Mouse (Mus musculus): ENCODE data around the gene Fnip1.

Gene Fnip1

DNA sequence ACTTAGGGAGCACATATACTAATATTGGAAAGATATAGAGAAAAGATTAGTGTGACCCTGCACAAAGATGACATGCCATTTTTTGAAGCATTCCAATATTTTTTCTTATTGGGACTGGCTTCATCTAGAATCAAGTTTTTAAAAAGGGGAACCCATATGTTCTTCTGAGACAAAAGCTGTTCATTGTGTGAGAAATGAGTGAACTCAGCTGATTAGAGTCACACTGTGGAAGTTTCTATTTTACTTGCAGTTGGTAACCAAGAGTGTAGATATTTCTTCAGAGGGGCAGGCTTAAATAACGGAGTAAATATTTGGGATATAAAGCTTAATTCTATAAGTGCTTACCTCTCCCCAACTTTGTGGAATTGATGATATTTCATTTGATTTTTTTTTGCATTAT, 20.2 kb downstream of the Fnip1 start:
- DNase-seq (ENCODE audit: low spot score): no peak

DNA sequence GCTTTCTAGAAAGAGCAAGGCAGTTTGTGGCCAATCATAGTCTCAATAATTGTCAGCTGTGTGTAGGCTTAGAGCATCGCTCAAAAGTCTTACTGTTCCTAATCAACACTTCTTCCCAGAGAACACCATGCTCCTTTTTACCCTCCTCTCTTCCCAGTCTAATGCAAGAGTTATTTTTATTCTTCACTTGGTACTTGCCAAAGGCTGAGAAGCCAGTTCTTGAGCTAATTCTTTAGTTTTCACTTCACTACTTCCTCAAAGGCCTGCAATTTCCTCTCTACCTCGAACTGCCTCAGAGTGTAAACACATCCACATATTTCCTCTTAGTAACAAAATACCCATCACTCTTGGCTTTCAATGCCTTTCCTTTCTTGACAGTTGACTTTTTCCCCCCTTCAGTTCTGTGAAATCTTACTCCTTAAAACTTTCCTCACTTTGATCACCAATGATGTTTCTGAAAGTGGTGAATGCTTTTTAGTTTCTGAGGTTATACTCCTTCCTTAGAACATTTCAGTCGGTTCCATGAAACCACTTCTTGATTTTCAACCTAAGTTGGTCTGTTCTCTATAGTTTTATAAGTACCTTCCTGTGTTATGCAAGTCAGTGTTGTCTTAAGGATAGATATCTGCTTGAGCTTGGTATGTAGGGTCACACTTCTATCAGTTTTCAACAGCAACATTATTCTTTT, 26.7 kb downstream of the Fnip1 start:
- DNase-seq (ENCODE audit: low spot score): no peak

DNA sequence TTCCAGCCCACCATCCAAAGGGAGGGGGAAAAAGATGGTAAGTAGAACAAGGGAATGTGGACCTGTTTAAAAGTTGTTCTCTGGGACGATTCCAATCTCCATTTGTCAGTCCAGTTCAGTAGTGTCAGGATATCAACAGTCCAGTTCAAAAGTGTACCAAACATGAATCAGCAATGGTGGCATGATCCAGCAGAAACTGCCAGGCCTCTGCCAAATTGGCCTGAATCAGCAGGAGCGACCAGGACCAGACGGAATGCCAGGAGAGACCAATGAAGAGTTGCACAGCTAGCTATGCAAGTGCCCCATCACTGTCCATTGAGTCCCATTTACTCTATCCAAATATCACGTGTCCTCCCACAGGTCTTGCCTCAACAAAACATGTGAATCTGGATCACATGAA, 34.2 kb downstream of the Fnip1 start:
- DNase-seq (ENCODE audit: low spot score): no peak

DNA sequence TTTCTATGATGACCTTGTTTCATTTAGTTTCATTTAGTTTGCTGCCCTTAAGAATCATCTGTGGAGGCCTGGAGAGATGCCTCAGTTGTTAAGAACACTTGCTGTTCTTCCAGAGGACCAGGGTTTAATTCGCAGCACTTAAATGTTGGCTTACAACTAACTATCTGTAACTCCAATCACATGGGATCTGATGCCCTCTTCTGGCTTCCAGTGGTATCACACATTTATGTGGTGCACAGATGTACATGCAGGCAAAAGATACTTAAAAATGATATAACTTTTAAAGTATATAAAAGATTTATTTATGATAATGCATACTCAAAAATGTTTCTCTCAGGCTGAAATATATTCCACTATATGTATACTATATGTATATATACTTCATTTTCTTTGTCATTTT, 40.4 kb downstream of the Fnip1 start:
- no peak for DNase-seq (ENCODE audit: low spot score)

DNA sequence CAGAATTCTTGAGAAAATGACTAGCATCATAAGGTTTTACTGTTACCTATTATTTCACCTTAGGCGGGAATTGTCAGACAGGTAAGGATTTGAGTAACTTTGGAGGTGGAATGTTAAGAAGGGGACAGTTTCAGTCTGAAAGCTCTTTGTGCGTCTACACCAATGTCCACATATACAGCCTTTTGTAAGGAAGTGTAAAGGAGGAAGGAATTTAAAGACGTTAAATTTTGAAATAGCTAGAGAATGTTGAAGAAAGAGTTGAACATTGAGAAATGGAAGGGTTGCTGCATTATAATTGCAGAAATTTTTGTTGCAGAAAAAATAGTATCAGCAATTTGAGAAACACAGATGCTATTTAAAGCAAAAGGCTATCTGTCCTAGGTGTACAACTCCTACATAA, 48.0 kb downstream of the Fnip1 start:
- no peak for DNase-seq (ENCODE audit: low spot score)

DNA sequence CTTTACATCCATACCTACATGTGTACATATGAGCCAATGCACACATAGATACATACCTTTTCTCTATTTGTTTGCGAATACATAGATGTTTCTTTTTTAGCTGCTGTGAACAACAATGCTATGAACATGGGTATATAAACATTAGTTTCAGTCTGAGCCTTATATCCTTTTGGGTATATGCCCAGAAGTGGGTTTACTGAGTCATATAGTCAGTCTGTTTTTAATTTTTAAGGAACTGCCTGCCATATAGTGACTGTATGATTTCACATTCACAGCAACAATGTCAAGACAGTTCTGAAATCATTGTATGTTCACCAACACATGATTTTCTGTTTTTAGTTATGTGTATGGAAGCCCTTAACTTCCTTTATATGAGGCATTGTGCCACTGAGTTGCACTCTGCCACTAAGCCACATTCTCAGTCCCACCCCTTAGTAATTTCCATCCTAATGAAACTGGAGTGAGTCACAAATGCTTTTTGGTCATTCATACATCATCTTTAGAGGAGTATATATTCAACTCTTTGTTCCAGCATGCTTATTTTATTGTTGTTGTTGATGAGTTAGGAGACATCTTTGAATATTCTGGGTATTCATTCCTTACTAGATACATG, 54.1 kb downstream of the Fnip1 start:
- no peak for DNase-seq (ENCODE audit: low spot score)

DNA sequence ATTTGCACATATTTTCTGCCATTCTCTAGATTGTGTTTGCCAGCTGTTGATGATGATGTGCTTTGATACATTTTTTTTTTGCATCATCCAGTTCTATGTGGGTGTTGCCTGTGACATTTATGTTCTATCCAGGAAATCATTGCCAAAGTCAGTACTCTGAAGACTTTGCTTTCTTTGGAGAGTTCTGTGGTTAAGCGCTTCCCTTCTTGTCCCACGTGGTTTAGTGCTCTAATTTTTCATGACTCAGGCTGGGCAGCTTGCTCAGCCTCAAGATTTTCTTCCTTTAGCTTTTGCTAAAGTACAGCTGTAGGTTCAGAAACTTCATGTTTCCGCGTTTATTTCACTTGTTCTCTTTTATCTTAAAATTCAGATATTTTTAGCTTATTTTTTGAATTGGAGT, 54.6 kb downstream of the Fnip1 start:
- no peak for DNase-seq (ENCODE audit: low spot score)

DNA sequence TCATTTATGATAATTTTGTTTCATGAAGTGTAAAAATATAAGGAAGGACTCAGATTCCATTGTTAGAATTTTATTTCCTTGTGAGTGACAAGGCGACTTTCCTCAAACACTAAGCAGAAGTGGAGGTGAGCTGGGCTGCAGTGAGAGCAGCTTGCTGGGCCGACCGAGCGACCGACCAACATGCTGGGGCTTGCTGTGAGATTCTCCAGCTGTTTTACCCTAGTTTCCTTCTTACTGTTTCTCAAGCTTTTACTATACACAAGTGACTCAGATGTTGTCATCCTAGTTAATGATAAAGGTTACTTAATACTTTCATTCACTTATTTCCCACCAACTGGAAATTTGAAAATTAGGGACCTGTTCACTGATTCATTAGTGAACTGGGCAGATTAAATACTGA, 61.8 kb downstream of the Fnip1 start:
- no peak for DNase-seq (ENCODE audit: low spot score)

DNA sequence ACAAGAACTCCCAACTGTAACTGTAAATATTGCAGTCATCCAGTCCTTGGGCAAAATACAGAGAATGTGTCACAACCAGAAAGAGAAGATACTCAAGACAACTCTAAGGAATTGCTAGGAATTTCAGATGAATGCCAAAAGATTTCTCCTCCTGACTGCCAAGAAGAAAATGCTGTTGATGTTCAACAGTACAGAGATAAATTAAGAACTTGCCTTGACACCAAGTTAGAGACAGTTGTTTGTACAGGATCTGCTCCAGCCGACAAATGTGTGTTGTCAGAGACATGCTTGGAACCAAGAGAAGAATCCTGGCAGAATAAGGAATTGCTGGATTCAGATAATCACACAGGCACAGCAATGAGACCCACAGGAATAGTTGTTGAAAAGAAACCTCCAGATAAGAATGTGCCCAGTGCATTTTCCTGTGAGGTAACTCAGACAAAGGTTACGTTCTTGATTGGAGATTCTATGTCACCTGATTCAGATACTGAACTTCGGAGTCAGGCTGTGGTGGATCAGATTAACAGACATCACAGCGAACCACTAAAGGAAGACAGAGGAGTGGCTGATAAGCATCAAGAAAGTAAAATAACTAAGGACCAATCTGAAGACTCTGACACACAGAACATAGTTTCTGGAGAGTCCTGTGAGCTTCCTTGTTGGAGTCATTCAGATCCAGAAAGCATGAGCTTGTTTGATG, 64.7 kb downstream of the Fnip1 start:
- no peak for DNase-seq (ENCODE audit: low spot score)

DNA sequence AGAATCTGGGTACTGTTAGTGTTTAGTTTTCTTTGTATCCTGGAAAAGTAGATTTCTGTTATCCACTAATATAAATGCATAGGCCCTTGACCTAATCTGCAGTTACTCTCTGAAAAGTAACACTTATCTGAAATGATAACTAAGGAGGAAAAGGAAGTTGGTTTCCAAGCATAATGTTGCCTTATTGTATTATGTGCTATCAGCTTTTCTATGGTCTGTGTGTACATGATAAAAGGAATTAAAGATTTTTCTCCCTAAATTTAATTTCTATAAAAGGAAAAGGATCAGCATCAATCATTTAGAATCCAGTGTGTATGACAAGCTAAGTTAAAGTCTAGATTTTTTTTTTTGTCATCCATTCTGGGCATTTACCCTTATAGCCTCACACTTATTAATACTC, 75.6 kb downstream of the Fnip1 start:
- DNase-seq (ENCODE audit: low spot score): no peak

DNA sequence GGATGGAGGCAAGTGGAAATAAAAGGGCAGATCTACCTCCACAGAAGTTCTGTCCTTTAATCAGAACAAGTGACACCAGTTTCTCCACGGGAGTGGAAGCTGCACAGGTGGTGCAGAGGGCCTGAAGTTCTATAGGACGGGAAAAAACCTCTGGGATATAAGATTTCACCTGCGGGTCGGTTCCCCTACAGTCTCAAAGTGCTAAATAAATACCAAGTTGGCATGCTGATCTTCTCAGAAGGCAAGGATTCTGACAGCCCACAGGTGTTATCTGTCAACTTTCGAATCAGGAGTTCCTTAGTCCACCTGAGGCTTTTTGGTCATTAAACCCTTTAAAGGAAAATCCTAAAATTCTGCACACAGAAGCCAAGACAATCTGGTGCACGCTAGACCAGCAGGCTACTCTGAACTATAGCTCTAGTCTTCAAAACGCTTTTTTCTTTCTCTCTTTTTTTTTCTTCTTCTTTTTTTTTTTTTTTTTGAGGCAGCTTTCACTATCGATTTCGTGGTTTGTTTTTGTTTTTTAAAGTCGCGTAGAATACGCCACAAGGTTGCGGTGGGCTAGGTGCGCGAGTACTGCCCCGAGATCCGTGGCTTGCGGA, 84.0 kb downstream of the Fnip1 start:
- no peak for DNase-seq (ENCODE audit: low spot score)

DNA sequence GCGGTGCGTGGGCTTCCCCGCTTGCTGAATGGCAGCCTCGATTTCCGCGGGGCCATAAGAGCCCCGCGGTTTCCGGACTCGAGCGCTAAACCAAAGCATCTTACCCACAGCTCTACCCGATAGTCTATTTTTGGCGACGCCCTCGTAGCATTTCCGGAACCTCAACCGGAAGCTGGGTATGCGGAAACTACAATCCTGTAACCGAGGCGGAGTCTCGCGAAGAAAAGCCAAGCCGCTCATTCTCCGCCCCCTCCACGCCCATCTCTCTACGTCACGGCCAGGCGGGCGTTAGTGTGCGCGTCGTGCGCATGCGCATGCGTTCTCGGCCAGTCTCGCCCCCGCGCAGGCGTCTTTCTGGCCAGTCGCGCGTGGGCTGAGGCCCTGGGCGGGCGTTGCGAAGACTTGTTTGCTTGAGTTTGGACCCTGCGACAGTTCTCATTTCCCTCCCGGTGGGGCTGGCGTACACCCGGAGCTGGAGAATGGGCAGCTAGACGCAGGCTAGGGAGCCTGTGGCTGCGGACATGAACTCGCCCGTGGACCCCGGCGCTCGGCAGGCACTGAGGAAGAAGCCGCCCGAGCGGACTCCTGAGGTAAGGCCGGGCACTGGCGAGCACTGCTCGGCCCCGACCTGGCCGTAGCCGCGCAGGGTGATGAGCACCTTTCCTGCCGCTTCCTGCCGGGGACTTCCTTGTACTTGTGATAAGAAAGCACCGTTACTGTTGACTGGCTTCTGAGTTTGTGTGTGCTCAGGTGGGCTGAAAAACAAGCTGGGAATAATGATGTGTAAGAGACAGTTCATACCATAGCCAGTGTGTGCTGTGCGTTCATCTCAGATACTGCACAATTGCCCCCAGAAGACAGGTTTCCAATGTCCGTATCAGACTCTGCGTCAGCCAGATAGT, 84.8 kb downstream of the Fnip1 start, which contains the start of gene Rapgef6:
Gene Rapgef6, plus strand, starts transcription at position 319 of the 902 bp plus-strand sequence.
- peak; percentile 96 for DNase-seq (ENCODE audit: low spot score)

DNA sequence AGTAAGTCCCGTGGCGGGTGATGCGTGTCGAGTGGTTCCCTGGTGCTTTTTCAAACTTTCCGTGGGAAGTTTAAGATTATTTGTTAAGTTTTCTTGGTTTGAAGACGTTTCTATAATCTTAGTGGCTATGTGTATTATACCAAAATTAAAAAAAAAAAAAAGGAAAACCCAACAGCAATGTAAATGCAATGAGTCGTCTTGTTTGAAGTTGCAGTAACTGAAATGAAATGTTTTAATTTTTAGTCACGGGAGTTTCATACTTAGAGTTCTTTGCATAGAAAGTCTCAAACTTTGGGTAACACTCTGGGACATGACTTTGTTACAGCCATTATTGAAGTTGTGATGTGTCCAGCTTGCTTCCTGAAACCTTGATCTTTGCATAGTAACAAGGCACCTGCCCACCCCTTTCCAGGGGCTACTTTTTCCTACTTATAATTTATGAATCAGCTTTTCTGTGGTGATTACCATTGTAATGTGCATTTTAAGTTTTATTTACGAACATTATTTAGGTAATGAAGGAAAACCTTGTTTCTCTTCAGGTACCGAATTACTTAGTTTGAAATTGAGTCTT, 85.5 kb downstream of the Fnip1 start:
- no peak for DNase-seq (ENCODE audit: low spot score)

DNA sequence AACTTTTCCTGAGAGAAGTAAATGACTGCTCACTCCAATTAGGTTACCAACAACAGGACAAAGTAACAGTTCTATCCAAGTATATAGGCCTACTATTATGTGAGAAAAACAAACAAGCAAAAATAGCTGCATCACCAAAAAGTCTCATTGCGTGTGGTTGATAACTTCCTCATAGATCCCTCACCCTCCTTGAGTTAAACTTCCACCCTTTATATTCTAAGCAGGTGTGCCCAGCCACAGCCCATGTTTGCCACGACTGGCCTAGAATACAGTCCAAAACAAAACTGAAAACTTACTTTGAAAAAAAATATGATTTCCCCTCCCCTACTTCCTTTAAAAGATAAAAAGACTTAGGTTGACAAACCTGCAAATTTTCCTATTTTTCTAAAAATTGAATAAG, 90.0 kb downstream of the Fnip1 start:
- no peak for DNase-seq (ENCODE audit: low spot score)

DNA sequence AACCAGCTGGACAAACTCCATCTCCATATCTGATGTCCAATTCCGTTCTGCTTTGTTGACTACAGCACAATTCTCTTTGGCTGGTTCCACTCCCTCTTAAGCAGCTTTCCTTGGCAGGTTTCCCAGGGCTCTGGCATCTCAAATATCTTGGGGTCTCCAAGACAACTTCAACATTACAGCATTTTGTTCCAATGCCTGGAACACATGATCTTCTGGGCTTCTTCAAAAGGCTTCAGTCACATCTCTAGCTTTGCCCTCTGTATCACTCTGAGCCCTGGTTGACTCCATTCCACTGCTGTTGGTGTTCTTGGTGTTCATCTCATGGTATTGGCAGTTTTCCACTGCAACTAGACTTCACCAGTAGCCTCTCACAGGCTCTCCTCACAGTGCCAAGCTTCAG, 92.4 kb downstream of the Fnip1 start:
- peak; percentile 33 for DNase-seq (ENCODE audit: low spot score)

DNA sequence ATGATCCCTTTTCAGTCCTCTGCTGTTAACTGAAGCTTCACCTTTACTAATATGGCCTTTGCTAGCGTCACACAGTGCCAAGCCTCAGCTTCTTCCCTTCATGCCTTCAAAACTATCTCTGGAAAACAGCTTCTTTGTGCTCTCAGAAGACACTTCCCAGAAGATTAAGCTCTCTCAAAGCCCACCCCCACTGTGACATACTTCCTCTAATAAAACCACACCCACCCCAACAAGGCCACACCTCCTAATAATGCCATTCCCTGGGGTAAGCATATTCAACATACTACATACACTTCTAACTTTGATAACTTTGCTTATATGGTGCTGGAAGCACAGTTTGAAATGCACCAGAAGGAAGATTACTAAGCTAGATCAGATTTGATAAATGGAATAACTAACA, 92.9 kb downstream of the Fnip1 start:
- DNase-seq (ENCODE audit: low spot score): no peak

DNA sequence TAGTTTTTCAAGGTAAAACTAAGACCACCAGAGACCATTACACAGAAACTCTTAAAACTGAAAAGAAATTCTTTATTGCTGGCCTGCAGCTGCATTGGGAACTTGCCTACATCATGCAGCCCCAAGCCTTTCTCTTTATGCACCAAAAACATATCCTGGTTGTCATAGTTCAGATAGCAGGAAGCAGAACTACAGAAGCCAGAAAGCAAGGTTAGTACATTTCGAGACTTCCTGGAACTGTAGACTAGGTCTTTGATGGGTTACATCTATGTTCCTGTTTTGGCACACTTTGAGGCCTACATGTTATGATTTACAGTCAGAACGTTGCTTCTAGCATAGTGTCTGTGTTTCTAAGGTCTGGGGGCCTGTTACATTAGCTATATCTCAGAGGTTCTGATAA, 95.8 kb downstream of the Fnip1 start:
- no peak for DNase-seq (ENCODE audit: low spot score)

DNA sequence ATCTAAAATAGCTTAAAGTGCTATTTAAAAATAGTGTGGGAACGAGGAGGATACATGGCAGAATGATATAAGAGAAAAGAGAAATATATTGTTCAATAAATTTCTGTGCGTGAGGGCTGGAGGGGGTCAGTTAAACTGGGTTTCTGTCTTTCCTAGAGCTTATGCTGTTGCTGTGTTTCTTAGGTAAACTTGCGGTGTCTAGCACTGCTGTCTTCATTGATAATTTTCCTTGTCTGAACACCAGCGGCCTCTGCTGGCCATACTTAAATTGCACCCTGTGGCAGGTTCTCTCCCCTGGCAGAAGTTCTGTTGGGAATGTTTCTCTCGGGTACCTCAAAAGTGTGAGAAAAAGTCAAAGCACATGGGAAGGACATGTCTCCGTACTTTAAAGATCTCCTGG, 96.9 kb downstream of the Fnip1 start:
- peak; percentile 13 for DNase-seq (ENCODE audit: low spot score)

DNA sequence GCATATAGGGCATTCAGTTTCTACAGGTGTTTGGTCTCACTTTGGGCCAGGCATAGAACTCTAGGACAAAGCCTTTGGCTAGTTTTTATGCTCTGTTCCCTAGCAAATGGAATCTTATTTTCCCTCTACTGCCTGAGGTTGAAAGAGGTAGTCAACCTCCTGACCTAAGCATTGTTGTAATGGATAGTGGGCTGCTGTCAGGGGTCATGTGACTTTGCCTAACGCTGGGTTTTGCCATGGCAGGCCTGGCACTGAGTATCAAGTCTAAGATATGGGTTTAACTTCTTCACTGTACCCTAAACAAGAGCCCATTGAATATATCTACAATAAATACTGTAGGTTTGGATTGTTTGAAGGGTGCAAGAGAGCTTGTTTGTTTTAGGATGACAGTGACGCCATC, 101.0 kb downstream of the Fnip1 start:
- DNase-seq (ENCODE audit: low spot score): no peak

DNA sequence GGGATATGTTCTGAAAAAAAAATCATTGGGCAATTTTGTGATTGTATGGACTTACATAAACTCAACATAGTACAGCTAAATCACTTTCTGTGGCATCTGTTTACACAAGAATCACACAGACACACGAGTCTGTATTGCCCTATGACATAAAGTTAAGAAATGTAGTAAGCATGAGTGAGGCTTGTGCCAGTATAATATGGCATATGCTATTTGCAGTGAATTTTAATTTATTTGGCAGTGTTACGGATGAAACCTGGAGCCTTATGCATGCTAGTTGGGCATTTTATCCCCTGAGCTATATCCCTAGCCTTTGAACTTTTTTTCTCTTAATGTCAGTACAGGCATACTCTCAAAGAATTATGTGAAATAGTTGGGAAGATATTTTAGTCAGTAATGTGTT, 101.5 kb downstream of the Fnip1 start:
- DNase-seq (ENCODE audit: low spot score): no peak

DNA sequence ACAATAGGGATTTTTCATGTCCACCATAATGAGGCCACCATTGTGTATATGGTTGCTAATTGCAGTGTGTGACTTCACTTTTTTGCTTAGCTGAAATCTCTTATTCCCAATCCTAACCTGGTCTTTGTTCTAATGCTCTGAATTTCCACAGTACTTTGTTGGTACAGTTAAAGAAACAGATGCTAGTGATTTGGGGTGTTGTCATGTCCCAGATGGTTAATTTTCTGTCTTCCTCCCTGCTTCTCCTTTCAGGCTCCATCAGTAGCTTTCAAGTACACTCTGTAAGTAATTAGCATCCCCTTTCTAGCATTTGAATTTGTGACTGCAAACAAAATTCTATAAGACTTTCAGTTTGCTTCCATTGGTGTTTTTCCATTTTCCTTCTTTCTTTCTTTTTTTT, 102.3 kb downstream of the Fnip1 start:
- DNase-seq (ENCODE audit: low spot score): no peak

DNA sequence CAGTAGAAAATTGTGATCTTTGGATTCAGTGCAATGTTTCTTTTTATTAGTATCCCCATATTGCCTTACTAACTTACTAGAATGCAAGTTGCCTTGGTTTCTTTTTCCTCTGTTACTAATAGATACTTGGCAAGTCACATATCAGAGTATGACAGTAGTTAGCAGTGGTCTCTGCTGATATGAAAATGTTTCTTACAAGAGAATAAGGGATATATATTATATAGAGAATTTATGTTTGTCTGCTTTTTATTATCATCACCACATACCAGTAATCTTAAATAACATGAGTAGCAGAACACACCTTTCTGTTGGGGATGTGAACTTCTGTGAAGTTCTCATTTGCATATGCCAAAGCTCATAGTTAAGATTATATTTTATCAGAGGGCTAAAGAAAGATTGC, 104.4 kb downstream of the Fnip1 start:
- DNase-seq (ENCODE audit: low spot score): no peak

Data from ovary, adult 18-20 months (tissue).